Mouse (Mus musculus): ENCODE measurements at regions not wholly inside any gene's neighbourhood (a gene's known extent, or its start where the extent isn't known, plus 50 kb on each side); places are given as distances from the start of the nearest gene placed in this dataset.

DNA sequence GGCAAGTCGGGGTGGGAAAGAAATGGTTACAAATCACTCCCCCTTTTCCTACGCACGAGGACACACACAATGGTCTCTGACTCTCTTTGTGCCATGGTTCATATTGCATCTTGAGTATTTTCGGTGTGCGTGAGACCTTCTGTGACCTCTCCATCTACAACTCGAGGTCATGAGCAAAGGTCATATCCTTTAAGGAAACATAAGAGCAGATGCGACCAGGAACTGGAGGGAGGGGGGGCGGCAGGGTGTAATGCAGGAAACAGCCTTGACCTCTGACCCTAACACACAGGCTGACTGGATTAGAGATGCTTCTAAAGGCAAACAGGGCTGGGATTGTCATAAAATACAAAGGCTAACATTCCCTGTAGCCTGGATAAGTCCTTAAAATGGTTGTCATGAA lies 450.7 kb upstream of the Gm10131 start:
- TF ChIP-seq POLR2A (IDR thresholded peaks at IDR 0.05; ENCODE audit: extremely low read depth, insufficient read depth, low read length) = no peak
- TF ChIP-seq CTCF (IDR thresholded peaks at IDR 0.05; ENCODE audit: extremely low read depth, insufficient read depth, low read length) = no peak

All from cortical plate, adult 2 months (tissue).